Mouse (Mus musculus) cerebellum, postnatal 36 days (tissue): ENCODE measurements around the gene Prpf38b.
A peak's percentile ranks its signal among the peaks of the same experiment; 100 is the strongest.

Experiments used
- DNase-seq, 2 experiments: peaks; one replicate each; pipeline ENCODE4 v3.0.0; 2021 to 2022; ENCODE audit warnings: mixed read lengths in 2 of 2

Prpf38b gene

DNA sequence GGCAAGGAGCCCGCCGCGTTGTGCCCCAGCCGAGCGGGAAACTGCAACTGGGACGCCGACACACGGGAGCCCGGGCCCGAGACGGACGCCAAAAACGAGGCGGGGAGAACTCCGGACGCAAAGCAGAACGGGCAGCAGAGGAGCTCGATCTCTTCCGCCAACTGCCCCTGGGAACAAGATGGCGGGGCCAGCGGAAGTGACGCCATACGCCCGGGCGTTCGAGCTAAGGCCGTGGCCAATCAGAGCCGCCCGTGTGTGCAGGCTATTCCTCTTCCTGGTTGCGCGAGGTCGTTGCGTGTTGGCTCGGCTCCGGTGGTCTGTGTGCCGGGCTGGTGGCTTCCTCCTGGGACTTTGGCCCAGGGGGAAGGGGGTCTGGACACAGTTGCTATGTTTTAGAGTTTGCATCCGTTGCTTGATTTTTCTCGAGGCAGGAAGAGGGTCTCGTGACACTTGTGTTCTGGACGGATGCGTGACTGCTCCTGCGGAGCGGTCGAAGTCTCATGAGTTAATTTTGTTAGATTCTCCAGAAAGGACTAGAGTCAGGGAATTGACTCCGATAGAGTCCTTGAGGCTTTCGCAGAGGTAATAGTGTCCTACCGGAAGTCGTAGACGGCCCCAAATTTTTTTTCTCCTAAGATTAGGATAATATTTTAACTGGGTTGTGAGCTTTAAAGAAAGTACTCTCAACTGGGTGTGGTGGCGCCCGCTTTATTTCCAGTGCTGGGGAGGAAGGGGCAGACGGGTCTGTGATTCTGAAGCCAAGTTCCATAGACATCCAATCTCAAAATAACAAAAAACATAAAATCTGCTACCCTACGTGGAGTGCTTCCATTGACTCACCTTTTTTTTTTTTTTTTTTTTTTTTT is at the start of gene Prpf38b:
Gene Prpf38b (minus strand): TSS at position 180 of the 866 bp plus-strand sequence.
- peak; percentile 94 to 96 for DNase-seq

DNA sequence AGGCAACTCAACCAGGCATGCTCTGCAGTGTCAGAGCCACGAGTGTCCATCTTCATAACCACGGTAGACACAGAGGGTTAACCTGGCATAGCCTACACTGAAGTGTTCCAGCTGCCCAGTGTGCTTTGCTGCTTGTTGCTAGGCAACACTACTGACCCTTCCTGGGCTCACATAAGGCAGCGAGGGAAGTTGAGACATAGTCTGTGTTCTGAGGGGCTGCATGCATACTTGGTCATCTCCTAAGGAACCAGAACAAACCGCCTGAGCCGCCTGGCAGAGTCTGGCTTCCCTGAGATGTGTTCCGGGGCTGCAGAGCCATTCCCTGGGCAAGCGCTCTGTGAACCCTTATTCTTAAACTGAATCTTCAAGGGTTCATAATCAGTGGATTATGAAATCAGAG is 49.7 kb upstream of the Prpf38b start:
- DNase-seq = peak in 1 of 2 experiments; percentile 18

DNA sequence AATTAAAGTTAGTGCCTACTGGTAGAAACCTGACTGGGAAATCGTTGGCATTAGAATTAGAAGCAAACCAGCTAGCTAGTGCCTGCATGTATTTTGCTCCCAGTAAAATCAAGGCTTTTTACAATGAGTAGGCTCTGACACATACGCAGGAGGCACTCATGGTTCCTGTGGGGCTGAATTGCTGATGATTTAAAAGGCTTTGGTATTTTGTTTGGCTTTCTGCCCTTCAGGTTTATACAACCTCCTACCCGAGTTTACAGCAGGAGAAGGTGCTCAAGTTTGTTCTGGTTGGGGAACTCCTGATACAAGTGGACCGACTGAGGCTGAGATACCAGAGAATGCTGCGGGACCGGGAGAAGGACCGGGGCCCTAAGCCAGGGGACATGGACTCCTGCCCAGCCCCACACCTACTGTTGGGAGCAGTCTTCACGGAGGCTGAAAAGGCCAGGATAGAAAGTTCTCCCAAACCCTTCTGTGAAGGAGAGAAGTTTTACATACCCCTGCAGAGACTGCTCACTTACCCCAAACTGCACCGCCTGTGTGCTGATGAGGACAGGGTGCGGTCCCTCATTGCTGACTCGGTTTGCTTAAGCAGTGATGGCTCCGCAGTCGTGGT is 48.3 kb upstream of the Prpf38b start:
- no peak for DNase-seq

GRCm38 (mm10) chr3:108957976-108958375 is 46.4 kb upstream of the Prpf38b start:
- DNase-seq = no peak

GRCm38 (mm10) chr3:108940996-108941395 is 29.5 kb upstream of the Prpf38b start:
- DNase-seq = no peak

DNA sequence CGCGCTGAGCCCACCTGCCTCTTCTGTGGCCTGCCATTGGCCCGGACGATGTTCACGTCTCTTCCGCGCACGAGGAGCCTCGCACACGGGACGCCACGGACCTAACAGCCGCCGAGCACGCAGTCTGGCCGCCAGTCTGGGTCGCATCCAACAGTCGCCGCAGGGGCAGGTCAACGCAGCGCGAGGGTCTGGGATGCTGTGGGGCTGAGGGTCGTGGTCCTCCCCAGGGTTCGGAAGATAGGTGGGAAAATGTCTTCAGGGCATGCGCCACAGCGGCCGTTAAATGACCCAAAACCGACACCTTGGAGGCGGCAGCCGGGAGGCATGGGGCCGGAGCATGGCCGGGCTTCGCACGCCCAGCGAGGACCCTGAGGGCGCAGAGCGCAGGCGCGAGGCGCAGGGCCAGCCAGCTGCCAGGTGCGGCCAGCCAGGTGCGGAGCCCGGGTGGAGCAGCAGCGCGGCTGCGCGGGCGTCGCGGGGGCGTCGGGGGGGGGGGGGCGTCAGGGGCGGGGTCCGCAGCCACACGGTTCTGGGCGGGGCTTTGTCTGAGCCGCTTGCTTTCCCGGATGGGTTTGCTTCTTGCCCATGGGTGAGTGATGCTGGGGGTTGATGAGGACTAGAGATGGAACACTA is 28.6 kb upstream of the Prpf38b start, which contains the start of gene Gm9857:
Gene Gm9857 (minus strand): TSS at position 445 of the 633 bp plus-strand sequence.
- DNase-seq = peak in 1 of 2 experiments; percentile 16

DNA sequence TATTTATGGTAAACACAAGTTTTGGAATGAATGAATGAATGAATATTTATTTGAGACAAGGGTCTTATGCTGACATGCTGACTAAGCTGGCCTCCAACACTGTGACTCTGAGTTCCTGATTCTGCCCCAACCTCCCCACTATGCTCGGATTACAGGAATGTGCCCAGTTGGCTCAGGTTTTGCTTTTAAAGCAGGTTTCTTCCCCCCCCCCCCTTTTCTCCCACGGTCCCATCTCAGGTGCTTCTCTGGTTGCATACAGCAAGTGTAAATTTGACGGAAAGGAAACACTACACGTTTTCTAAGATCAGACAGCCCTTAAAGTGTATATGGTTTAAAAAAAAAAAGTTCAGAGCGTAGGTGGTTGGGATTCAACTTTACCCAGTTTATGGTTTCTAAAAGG is 28.0 kb upstream of the Prpf38b start, which contains the start of gene Henmt1:
Gene Henmt1 (plus strand): TSS at position 301 of the 400 bp plus-strand sequence.
- no peak for DNase-seq

DNA sequence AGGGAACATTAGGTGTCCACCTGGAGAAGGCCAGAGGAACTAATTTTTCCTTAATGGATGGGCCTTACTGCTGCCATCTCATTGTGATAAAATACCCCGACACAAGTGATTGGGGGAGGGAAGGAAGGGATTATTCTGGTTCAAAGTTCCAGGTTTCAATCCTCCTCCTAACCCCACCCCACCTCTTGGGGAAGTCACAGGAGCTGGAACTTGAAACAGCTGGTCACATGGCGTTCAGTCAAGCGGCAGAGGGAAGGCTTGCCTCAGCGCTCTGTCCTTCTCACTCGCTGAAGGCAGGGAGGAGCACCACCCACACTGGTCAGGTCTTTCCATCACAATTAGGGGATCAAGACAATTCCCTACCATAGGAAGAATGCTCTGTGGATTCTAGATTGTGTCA is 27.2 kb upstream of the Prpf38b start:
- no peak for DNase-seq

GRCm38 (mm10) chr3:108933557-108933956 is 22.0 kb upstream of the Prpf38b start:
- no peak for DNase-seq

DNA sequence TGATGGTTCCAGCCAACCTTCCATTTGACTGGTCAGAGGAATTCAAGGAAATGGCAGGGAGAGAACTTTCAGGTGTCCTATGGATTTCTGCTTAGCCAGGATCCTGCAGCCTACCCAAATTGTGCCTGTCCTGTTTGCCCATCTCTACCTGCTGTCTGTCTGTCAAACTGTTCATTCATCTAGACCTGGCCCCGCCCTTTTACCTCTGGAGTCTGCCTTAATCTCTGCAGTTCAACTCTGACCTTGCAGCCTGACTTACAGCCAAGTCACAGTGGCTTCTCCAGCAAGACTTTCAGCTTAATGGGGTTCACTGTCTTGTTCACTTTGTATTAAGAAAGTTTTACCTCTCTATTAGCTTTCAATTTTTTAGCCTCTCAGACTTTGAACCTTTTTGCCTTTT is 14.8 kb upstream of the Prpf38b start:
- no peak for DNase-seq

GRCm38 (mm10) chr3:108925677-108926076 is 14.2 kb upstream of the Prpf38b start:
- DNase-seq = no peak

- DNase-seq = no peak
Measured at GRCm38 (mm10) chr3:108921822-108922221, 10.3 kb upstream of the Prpf38b start.

DNA sequence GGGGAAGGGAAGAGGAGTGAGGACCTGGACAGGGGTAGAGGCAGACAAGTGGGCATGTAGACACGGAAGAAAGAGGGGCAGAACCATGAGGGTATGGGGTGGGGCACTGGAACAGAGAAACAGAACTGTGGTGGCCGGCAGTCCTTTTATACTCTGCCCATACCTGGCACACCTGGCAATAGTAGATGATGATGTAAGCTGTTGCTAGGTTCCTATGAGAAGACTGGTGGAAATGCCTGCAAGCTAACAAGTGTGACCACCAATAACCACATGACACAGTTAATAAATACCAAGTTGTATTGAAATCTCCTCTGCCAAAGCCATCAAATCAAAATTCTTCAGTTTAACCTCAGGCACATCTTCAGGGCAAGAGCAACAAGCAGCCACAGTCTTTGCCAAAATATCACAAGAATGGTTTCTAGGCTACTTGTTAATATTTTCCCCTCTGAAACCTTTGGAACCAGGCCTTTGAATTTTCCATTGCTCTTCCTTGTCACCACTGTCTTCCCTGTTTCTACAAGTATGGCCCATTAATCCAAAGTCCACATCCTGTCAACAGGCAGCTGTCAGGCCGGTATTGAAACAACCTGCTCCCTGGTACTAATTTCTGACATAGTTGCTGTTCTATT is 9.0 kb upstream of the Prpf38b start:
- DNase-seq = no peak

DNA sequence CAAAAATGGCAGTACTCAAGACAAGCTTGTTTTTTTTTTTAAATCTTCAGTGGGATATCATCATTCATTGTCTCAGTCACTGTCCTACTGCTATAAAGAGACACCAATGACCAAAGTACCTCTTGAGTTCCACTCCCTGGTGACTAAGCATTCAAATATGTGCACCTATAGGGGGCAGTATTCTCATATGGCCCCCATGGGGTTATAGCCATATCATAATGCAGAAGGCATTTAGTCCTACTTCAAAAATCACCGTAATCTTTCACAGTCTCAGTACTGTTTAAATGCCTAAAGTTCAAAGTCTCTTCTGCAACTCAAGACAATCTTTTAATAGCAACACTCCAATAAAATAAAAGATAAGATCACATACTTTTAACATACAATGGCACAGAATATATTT is 7.3 kb upstream of the Prpf38b start:
- no peak for DNase-seq

DNA sequence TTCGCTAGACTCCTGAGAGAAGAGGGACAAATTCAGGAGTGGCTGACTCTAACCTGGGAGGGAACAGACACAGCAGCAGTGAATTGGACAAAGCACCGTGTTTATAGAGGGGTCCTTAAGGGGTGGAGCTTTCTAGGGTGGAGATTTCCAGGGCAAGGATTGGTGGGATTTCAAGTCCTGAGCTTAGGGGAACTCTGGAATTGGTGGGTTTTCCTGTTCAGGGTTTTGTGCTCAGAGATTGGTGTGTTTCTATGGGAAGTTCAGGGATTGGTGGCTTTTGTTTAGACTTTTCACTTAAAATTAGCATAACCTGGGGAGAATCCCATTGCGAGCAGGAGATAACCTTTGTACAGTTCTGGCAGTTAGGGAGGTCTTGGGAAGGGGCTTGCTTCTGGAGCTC is 6.5 kb upstream of the Prpf38b start:
- DNase-seq = no peak

DNA sequence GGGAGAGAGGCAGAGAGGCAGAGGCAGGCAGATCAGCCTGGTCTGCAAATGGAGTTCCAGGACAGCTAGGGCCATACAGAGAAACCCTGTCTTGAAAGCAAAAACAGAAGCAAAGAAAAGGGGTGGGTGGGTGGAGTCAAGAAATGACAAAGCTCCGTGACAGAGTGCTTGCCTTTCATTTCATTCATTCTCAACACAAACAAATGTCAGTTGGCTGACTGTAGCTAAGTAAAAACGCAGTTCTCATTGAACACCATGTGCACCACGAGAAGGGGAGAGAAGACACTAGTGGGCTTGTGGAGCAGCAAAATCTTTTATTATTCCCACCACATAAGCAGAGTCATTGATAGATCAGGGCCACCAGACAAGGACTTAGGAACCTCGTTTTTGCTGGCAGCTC is 5.3 kb upstream of the Prpf38b start:
- no peak for DNase-seq

DNA sequence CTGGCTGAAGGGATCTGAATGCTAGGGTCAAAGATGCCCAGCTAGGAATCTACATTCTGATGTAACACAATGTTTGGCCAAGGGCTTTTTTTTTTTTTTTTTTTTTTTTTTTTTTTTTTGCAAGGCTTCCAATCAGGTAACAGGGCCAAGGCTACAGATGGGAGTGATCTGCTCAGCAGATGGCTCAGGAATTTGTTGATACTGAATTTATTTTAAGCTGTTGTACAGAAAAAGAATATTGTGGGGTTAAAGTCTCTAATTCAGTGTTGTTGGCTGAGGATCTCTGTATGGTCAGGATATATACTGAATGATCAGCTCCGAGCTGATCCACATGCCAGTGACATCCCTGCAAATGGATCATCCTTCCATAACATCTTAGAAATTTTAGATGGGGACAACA is 4.5 kb upstream of the Prpf38b start:
- DNase-seq = peak; percentile 67 to 79

DNA sequence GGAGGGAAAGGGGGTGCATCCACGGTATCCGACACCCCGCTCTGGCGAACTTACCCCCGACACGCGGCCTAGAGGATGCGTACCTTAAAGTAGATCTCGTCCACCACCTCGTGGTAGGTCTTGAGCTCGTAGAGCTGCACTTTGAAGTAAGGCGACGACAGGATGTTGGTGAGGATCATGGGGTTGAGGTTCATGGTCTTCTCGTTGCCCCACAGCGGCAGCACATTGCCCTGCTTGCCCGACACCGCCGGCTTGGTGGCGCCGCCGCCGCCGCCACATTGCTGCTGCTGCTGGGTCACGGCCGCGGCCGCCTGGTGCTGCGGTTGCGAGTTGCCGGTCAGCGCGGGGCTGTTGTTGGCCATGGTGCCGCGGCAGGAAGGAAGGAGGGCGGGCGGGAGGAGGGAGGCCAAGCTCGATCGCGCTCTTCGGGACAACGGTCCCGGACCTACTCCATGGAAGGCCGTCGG is 413 bp downstream of the Prpf38b start:
- peak in 1 of 2 experiments; percentile 27 for DNase-seq

DNA sequence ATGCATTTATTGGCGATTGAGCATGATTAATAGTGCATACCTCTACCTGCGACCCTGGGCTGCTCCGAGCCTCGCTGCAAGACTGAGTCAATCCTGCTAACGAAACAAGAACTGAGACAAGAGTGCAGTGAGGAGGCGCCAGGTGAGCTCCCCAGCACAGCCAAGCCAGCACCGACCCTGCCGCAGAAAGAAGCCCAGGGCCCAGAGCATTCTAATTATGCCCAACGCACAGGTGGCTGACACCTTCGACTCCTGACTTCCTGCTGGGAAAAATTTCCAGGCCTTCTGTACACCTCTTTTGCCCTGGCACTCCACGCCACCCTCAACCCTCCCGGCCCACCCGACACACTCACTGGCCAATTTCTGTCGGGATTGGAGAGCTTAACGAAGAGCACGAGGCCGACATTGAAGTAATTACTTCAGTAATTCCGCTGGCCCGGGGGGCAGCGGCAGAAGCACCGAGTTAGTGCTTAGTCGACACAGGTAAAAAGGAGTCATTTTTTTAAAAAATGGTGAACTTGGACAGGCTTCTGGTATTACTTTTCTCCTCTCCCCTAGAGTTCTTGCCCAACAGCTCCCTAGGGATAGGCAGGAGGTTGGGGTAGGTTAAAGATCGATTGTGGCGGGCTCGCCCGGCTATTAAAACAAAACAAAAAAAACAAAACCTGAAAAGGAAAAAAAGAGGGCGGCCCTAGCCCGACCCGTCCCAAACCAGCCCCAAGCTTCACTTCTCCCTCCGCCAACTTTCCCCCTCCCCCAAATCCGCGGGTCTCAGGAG is 1.0 kb downstream of the Prpf38b start:
- DNase-seq = peak; percentile 84 to 85

DNA sequence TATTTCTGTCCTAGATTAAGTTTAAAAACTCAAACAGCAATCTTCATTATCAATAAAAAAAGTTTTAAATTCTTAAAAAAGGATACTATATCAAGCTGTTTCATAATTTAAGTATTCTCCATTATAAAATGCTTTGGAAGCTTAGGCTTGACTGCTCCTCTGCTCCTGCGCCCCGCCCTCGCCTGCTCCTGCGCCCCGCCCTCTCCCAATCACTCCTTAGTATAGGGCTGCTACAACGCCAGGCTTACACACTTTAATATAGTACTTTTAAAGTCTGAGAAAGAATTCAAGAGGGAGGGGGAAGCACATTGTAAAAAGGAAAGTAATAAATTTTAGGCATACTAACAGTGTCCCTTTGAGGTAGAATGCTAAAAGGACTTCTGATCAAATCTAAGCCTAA is 8.6 kb downstream of the Prpf38b start:
- DNase-seq = no peak

GRCm38 (mm10) chr3:108902038-108902437 is 9.5 kb downstream of the Prpf38b start:
- DNase-seq = no peak

DNA sequence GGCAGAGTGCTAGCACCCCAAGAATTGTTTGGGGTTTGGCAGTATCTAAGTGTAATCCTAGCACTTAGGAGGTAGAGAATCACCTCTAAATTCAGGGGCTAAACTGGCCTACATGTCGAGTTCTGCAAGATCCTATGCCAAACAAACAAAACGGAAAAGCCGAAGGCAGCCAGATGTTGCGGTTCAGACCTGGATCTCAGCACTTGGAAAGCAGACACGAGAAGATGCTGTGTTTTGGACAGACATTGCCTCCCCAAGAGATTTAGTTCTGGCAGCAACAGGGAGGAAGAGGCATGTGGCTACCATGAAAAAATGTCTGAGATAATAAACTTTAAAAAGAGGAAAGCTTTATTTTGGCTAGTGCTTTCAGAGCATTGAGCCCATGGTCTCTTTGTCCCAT is 10.8 kb downstream of the Prpf38b start:
- no peak for DNase-seq
